Mouse (Mus musculus): ENCODE results near the gene Foxo1. TPM values are rescaled to one million over a fixed set of nuclear protein-coding genes. Genes with fewer than 3 reads are reported as not detected.
A peak's percentile ranks its signal among the peaks of the same experiment; 100 is the strongest.

Foxo1 gene
- polyA plus RNA-seq, 1 experiment from 2014 or later: 8.8 TPM

GRCm38 (mm10) chr3:52396951-52397615 lies 128.9 kb downstream of the Foxo1 start:
- Histone ChIP-seq H3K4me1 (replicated peaks) (peaks cover 25% of the 10 kb centered on the region), H3K9me3 (replicated peaks) (no peaks in the 10 kb centered on the region), H3K36me3 (no peaks in the 10 kb centered on the region), H3K4me2 (no peak overlapping the region), H3K27me3 (replicated peaks) (peaks cover 14% of the 10 kb centered on the region; the same call in 1 of the 2 replicates), H3K27ac (ENCODE audit: poor library complexity, severe bottlenecking) (no peak overlapping the region), H3K4me3 (no peak overlapping the region), H3K9ac (no peak overlapping the region)
- whole genome bisulfite sequencing: 77% methylated on average over 10 of the region's 10 CpGs
- no peak for ATAC-seq (ENCODE audit: insufficient number of reproducible peaks, low FRiP score)

GRCm38 (mm10) chr3:52397961-52398360 lies 129.8 kb downstream of the Foxo1 start:
- Histone ChIP-seq H3K27me3 (replicated peaks) (peaks cover 14% of the 10 kb centered on the region; the same call in 1 of the 2 replicates), H3K4me1 (replicated peaks) (peaks cover 25% of the 10 kb centered on the region), H3K4me2 (no peak overlapping the region), H3K9me3 (replicated peaks) (no peaks in the 10 kb centered on the region), H3K27ac (ENCODE audit: poor library complexity, severe bottlenecking) (no peak overlapping the region), H3K9ac (no peak overlapping the region), H3K36me3 (no peaks in the 10 kb centered on the region), H3K4me3 (no peak overlapping the region)
- ATAC-seq (ENCODE audit: insufficient number of reproducible peaks, low FRiP score): no peak
- 76% methylated on average over 8 of the region's 8 CpGs for WGBS

GRCm38 (mm10) chr3:52400284-52401161 lies 132.4 kb downstream of the Foxo1 start:
- Histone ChIP-seq H3K4me2 (peak overlapping the region; percentile 67), H3K9ac (no peak overlapping the region), H3K27ac (ENCODE audit: poor library complexity, severe bottlenecking) (peak overlapping the region; percentile 49), H3K4me1 (replicated peaks) (peaks cover 29% of the 10 kb centered on the region), H3K4me3 (peak overlapping the region; percentile 28), H3K9me3 (replicated peaks) (no peaks in the 10 kb centered on the region), H3K36me3 (no peaks in the 10 kb centered on the region), H3K27me3 (replicated peaks) (peaks cover 14% of the 10 kb centered on the region; the same call in 1 of the 2 replicates)
- WGBS: 12% methylated on average over 19 of the region's 19 CpGs
- no peak for ATAC-seq (ENCODE audit: insufficient number of reproducible peaks, low FRiP score)

- Histone ChIP-seq H3K9ac (peak overlapping the region; percentile 63), H3K27ac (ENCODE audit: poor library complexity, severe bottlenecking) (peak overlapping the region; percentile 49), H3K4me2 (peak overlapping the region; percentile 67), H3K4me1 (replicated peaks) (peaks cover 29% of the 10 kb centered on the region), H3K9me3 (replicated peaks) (no peaks in the 10 kb centered on the region), H3K27me3 (replicated peaks) (peaks cover 8% of the 10 kb centered on the region; the same call in 1 of the 2 replicates), H3K36me3 (no peaks in the 10 kb centered on the region), H3K4me3 (peak overlapping the region; percentile 28)
- 3% methylated on average over 26 of the region's 26 CpGs for WGBS
- ATAC-seq (ENCODE audit: insufficient number of reproducible peaks, low FRiP score): no peak
These were observed 133.2 kb downstream of the Foxo1 start for GRCm38 (mm10) chr3:52401162-52401928.

Other genes with a start within 250 kb of the Foxo1 start
- gene Maml3, start 163.3 kb upstream of the Foxo1 start, polyA plus RNA-seq (2016; fragmentation: Nextera tagmentation; extraction: Ambion mirVana): 2.6 and 3.0 TPM in 2 replicates

Measured in heart, embryonic 12.5 days (tissue).